Mouse (Mus musculus): ENCODE measurements around the gene Rasgrp1. TPM values are rescaled to one million over a fixed set of nuclear protein-coding genes. Genes with fewer than 3 reads are reported as not detected.

Gene Rasgrp1
- total RNA-seq, 1 experiment from 2014 or later = 0.49 TPM

DNA sequence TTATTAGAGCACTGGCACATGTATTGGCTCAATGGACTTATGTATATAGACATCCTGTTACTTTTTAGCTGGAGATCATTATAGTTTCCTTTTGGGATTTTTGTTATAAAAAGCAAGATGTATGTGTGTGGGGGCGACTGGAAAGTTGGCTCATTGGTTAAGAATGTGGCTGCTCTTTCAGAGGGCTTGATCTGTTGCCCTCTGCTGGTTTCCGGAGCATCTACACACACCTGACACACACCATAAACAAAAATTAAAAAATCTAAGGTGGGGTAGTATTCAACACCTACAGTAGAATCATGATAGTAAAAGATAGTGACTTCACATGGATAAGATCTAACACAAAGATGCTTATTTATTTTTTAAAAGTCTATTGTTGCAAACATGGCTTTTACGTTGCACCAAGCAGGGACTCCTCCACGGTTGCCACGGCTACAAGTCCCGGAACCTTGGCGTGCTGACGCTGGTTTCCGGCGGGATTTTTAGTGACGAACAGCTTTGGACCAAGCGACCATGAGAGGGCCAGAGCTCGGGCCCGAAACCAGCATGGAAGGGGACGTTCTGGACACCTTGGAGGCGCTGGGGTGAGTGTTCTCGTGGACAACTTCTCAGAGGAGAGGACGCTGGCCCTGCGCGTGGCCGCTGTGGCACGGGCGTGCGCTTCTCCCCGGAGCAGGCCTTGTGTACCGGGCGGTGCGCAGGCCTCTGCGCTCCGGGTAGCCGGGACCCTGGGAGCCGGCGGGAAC, 93.4 kb downstream of the Rasgrp1 start, which contains the start of gene Fam98b:
Fam98b (plus strand) TSS at position 485 of the 746 bp plus-strand sequence.
- peak; percentile 86 for DNase-seq

DNA sequence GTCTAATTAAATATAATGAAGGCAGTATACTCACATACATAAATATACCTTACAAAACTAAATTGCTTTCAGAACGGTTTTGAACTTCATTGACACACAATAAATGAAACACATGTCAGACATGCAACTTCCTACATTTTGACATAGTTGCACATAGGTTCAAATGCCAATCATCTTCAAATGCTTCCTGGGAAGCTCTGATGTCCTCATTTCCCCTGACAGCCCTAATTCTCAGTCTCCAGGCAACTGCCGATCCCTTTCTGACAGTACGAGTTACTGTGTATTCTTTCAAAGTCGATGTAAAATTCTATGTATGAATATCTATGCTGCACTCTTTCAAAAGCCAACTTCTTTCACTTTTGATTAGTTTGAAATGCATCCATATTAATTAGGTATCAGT, 100.8 kb downstream of the Rasgrp1 start:
- no peak for DNase-seq

DNA sequence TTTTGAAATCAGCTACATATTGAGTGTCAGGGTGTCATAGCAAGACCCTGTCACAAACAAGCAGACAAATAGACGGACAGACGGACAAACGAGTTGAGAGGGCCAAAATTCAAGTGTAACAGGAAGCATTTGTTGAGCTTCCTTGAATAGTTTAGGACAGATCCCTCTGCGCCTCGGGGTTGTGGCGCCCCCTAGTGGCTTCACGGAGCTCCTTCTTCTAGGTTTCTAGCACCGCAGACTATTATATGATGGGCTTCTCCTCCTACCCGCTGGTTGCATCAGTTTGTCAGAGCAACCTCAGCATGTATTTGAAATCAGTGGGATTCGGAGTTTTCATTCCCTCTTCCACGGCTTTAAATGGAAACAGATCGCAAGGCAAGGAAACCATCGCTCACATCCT, 111.5 kb downstream of the Rasgrp1 start:
- DNase-seq = peak; percentile 92

- no peak for DNase-seq
Observed at GRCm38 (mm10) chr2:117230261-117230660, 112.5 kb downstream of the Rasgrp1 start.

Other genes with a start within 250 kb of the Rasgrp1 start
- 91.5 and 103 TPM in 2 replicates for gene Spred1, start 221.6 kb downstream of the Rasgrp1 start, total RNA-seq (2021)
- gene Fam98b, start 93.3 kb downstream of the Rasgrp1 start, total RNA-seq (2021) = 40.7 and 46.8 TPM in 2 replicates